Mouse (Mus musculus) embryonic facial prominence, embryonic 12.5 days (tissue): Measurements from ENCODE around the gene Gm26992. TPM values are rescaled to one million over a fixed set of nuclear protein-coding genes. Genes with fewer than 3 reads are reported as not detected.
"Not testable (repeated sequence)": the region's sequence is repeated elsewhere in the genome, so short reads cannot be mapped to it uniquely, and the experiment has no call there.

Source experiments
- ATAC-seq: fragments of 200-750 bp; cut with Nextera tagmentation; 2 replicates; pipeline ENCODE4 v1.8.0; 2017; ENCODE audit not compliant: insufficient number of reproducible peaks, insufficient read depth, low FRiP score, low TSS enrichment
- H3K27ac ChIP-seq: fragments of 300-500 bp; sonication (generic); 2 replicates; pipeline ENCODE4 v1.5.1; 2016; ENCODE audit warnings: mild to moderate bottlenecking
- H3K27me3 ChIP-seq: fragments of 300-500 bp; sonication (generic); 2 replicates; pipeline ENCODE4 v1.6.1; 2016; ENCODE audit warnings: mild to moderate bottlenecking, moderate library complexity
- H3K36me3 ChIP-seq: fragments of 300-500 bp; sonication (generic); 2 replicates; pipeline ENCODE4 v1.6.1; 2016; ENCODE audit warnings: mild to moderate bottlenecking
- H3K4me1 ChIP-seq: fragments of 300-500 bp; sonication (generic); 2 replicates; pipeline ENCODE4 v1.6.1; 2016
- H3K4me2 ChIP-seq: fragments of 300-500 bp; sonication (generic); replicated peaks from 2 replicates; pipeline ENCODE4 v1.6.1; 2016; ENCODE audit warnings: mild to moderate bottlenecking, moderate library complexity
- H3K4me3 ChIP-seq: fragments of 300-500 bp; sonication (generic); 2 replicates; pipeline ENCODE4 v1.5.1; 2016; ENCODE audit warnings: mild to moderate bottlenecking
- H3K9ac ChIP-seq: fragments of 300-500 bp; sonication (generic); 2 replicates; pipeline ENCODE4 v1.6.1; 2016; ENCODE audit warnings: mild to moderate bottlenecking, moderate library complexity
- H3K9me3 ChIP-seq: fragments of 300-500 bp; sonication (generic); 2 replicates; pipeline ENCODE4 v1.6.1; 2016; ENCODE audit warnings: mild to moderate bottlenecking, moderate library complexity
- WGBS: fragments of 180-500 bp; shearing (Covaris S2); methylation state at CpG from one replicate; pipeline ENCODE4 v1.1.7; 2016; 5-methylcytosine and 5-hydroxymethylcytosine counted together
- polyA plus RNA-seq: library from polyadenylated mRNA; unstranded; fragments of >200 nt; fragmentation: Nextera tagmentation; extraction: Ambion mirVana; gene quantifications from 2 replicates; pipeline ENCODE4 v1.2.1, GENCODE M21; 2016

The Gm26992 gene
- polyA plus RNA-seq, 1 experiment from 2014 or later, result not detected

DNA sequence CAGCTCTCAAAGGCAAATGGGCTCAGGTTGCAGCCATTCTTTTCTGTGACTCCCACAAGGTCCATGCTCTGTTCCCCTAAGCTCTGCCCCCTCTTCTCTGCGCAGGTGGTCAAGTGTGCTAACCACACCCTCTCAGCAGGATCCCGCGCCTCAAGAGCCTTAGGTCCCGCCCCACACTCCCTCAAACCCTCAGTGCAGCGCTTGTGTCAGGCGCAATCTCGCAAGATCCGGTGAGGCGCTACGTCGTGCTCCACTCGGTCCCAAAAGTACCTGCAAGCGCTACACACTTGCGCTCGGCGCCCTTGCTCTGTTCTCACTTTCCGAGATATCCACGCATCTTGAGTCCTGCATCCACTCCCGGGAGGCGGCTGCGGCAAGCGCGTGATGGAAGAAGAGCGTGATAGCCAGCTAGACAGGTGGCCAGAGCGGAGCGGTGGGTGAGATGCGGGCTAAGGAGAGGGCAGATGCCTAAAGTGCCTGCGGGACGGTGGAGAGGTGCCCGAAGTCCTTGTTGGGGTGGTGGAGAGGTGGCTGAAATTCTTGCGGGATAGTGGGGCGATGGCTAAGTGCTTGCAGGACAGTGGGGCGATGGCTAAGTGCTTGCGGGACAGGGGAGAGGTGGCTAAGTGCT lies 25.8 kb downstream of the Gm26992 start:
- Histone ChIP-seq H3K4me1 (no peaks in the 10 kb centered on the region), H3K36me3 (no peaks in the 10 kb centered on the region), H3K27ac (no peak overlapping the region), H3K9ac (peak overlapping the region; percentile 44), H3K27me3 (peaks cover 24% of the 10 kb centered on the region), H3K4me3 (peak overlapping the region; percentile 36), H3K9me3 (no peaks in the 10 kb centered on the region), H3K4me2 (peak overlapping the region; percentile 66)
- 8% methylated on average over 34 of the region's 34 CpGs for WGBS
- ATAC-seq, result 0 out of 2 replicates have a peak, but pooled peaks have one; percentile 22

GRCm38 (mm10) chrX:103448429-103448828 lies 26.6 kb downstream of the Gm26992 start:
- not testable (repeated sequence) for H3K9ac ChIP-seq, ATAC-seq, H3K36me3 ChIP-seq, H3K4me1 ChIP-seq, H3K9me3 ChIP-seq, H3K27ac ChIP-seq
- peaks cover 24% of the 10 kb centered on the region for H3K27me3 ChIP-seq
- H3K4me2 ChIP-seq, result peak overlapping the region; percentile 66
- peak overlapping the region; percentile 36; the same call in 1 of the 2 replicates for H3K4me3 ChIP-seq
- WGBS, result 50% methylated on average over 10 of the region's 13 CpGs

- H3K27me3 ChIP-seq, result peaks cover 24% of the 10 kb centered on the region
These were observed 27.3 kb downstream of the Gm26992 start for GRCm38 (mm10) chrX:103448943-103449722.

GRCm38 (mm10) chrX:103452815-103453214 lies 31.0 kb downstream of the Gm26992 start:
- no peak overlapping the region for H3K27ac ChIP-seq
- H3K36me3 ChIP-seq, result no peaks in the 10 kb centered on the region
- no peak overlapping the region for H3K4me3 ChIP-seq
- no peak for ATAC-seq
- H3K9me3 ChIP-seq, result no peaks in the 10 kb centered on the region
- peaks cover 7% of the 10 kb centered on the region for H3K27me3 ChIP-seq
- H3K4me1 ChIP-seq, result no peaks in the 10 kb centered on the region
- no peak overlapping the region for H3K9ac ChIP-seq
- WGBS, result 73% methylated on average over 6 of the region's 6 CpGs
- H3K4me2 ChIP-seq, result no peak overlapping the region

More at GRCm38 (mm10) chrX:103448943-103449722, 27.3 kb downstream of the Gm26992 start:
- H3K4me3 ChIP-seq, H3K9me3 ChIP-seq, H3K27ac ChIP-seq, H3K4me2 ChIP-seq, ATAC-seq, H3K9ac ChIP-seq, H3K36me3 ChIP-seq, H3K4me1 ChIP-seq: not testable (repeated sequence)
- 67% methylated on average over 22 of the region's 27 CpGs for WGBS

GRCm38 (mm10) chrX:103460056-103460455 lies 38.2 kb downstream of the Gm26992 start:
- 73% methylated on average over 5 of the region's 5 CpGs for WGBS
- no peak for ATAC-seq
- H3K4me3 ChIP-seq, result no peak overlapping the region

GRCm38 (mm10) chrX:103468998-103469397 lies 47.2 kb downstream of the Gm26992 start:
- H3K36me3 ChIP-seq, result 0 out of 2 replicates have a peak, but pooled peaks cover 3% of the 10 kb centered on the region
- no peak overlapping the region for H3K4me2 ChIP-seq
- no peaks in the 10 kb centered on the region for H3K9me3 ChIP-seq
- no peaks in the 10 kb centered on the region for H3K27me3 ChIP-seq
- 79% methylated on average over 2 of the region's 2 CpGs for WGBS
- ATAC-seq, result no peak
- H3K27ac ChIP-seq, result no peak overlapping the region
- no peak overlapping the region for H3K4me3 ChIP-seq
- no peak overlapping the region for H3K9ac ChIP-seq
- no peaks in the 10 kb centered on the region for H3K4me1 ChIP-seq

More at GRCm38 (mm10) chrX:103460056-103460455, 38.2 kb downstream of the Gm26992 start:
- Histone ChIP-seq H3K9me3 (no peaks in the 10 kb centered on the region), H3K4me2 (no peak overlapping the region), H3K4me1 (no peaks in the 10 kb centered on the region), H3K36me3 (no peaks in the 10 kb centered on the region), H3K27ac (no peak overlapping the region), H3K9ac (no peak overlapping the region), H3K27me3 (no peaks in the 10 kb centered on the region)

DNA sequence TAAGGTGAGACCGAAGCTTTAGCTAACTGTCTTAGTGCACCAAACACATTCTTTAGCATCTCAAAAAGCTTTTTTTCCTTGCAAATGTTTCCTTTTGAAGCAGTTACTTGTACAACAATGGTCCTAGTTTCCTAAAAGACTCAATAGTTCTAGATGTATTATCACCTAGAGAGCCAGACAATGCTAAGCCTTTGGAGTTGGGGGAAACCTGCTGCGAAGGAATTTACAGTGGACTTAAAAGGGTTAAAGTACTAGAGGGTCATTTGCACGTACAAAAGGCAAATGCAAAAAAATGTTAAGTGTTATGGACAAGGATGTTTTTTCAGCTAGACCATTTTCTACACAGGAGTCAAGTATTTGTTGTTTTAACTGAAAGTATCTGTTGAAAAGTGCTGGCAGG lies 50.5 kb downstream of the Gm26992 start:
- H3K27ac ChIP-seq, result no peak overlapping the region
- no peak overlapping the region for H3K4me2 ChIP-seq
- H3K4me3 ChIP-seq, result no peak overlapping the region
- no peaks in the 10 kb centered on the region for H3K4me1 ChIP-seq
- no peak for ATAC-seq
- WGBS, result 81% methylated on average over 3 of the region's 3 CpGs
- no peaks in the 10 kb centered on the region for H3K27me3 ChIP-seq
- H3K9me3 ChIP-seq, result no peaks in the 10 kb centered on the region
- H3K36me3 ChIP-seq, result no peaks in the 10 kb centered on the region
- H3K9ac ChIP-seq, result no peak overlapping the region

DNA sequence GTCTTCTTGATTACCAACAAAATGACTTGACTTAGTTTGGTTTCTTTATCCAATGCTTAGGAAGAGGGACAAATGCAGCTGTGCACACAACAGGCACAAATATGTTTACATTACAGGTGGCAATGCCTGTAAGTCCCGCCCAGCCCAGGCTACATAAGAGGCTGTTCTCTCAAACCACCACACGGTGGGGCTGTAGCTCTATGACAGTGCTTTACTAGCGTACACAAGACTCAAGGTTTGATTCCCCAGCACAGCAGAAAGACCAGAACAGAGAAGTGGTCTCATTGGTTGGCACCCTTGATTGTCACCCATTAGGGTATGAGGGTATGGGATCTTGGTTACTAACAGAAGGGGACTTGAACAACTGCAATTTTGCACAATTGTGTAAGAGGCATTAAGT lies 55.7 kb downstream of the Gm26992 start:
- Histone ChIP-seq H3K9me3 (no peaks in the 10 kb centered on the region), H3K4me1 (no peaks in the 10 kb centered on the region), H3K27me3 (no peaks in the 10 kb centered on the region), H3K36me3 (no peaks in the 10 kb centered on the region), H3K4me2 (no peak overlapping the region), H3K27ac (no peak overlapping the region), H3K4me3 (no peak overlapping the region), H3K9ac (no peak overlapping the region)
- no peak for ATAC-seq
- WGBS, result 11% methylated on average over 3 of the region's 3 CpGs

DNA sequence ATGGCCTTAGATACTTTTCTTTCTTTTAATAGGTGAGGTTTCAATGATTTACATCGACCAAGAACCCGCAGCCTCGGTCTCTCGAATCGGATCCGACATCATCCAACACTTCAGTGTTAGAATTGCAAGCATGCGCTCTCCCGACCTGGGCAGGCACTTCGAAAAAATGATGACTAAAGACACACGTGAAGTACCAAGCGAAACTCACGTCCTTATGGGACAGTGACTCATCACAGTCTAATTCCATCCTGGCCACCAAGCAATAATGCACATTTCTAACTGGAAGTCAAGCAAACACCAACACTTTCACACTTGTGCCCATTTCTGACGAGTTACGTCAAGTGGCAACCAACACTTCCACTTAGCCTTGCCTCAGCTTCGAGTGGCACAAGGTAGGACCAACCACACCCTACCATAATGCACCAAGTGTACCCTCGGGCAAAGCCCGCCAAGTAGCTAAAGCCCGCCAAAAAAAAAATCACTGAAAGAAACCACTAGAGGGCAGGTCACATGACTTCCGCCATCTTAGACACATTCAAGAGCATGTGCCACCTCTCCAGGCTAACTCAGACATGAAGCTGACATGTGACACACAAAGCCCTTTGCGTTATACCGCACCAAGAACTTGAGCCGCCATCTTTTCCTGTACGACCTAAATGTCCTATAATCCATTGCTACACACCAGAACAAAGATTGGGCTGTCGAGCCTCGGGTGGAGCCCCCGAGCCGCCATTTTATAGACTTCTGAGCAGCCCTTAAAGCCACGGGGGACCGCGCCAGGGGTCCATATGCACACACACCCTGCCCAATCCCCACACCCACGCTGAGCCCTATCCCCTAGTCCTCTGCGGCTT lies 59.7 kb downstream of the Gm26992 start:
- Histone ChIP-seq H3K4me3 (peak overlapping the region; percentile 41), H3K36me3 (no peaks in the 10 kb centered on the region), H3K9ac (peak overlapping the region; percentile 24; the same call in 1 of the 2 replicates), H3K4me1 (no peaks in the 10 kb centered on the region), H3K4me2 (peak overlapping the region; percentile 40; the same call in 1 of the 2 replicates), H3K27ac (peak overlapping the region; percentile 74), H3K9me3 (no peaks in the 10 kb centered on the region), H3K27me3 (no peaks in the 10 kb centered on the region)
- ATAC-seq, result peak; percentile 41; the same call in 1 of the 2 replicates
- WGBS, result 71% methylated on average over 32 of the region's 32 CpGs

DNA sequence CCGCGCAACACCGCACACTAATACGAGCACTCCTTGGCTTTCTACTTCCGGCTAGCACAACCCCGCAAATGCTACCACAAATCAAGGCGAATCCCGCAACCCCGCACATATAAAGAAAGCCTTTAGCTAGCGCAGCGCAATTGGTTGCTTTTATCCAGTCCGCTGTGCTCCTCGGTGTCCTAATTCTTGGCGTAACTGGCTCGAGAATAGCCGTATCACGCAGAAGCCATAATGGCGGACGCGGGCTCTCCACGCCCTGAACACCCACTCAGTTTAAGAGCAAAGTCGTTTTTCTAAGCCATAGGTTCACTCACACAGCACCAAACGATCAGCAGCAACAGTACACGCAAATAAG lies 60.3 kb downstream of the Gm26992 start:
- Histone ChIP-seq H3K4me1 (no peaks in the 10 kb centered on the region), H3K4me2 (no peak overlapping the region), H3K4me3 (peak overlapping the region; percentile 41), H3K27ac (peak overlapping the region; percentile 74), H3K9me3 (no peaks in the 10 kb centered on the region), H3K9ac (peak overlapping the region; percentile 24), H3K36me3 (no peaks in the 10 kb centered on the region), H3K27me3 (no peaks in the 10 kb centered on the region)
- ATAC-seq, result no peak
- WGBS, result 67% methylated on average over 24 of the region's 24 CpGs

GRCm38 (mm10) chrX:103483047-103483446 lies 61.2 kb downstream of the Gm26992 start:
- Histone ChIP-seq H3K4me1 (no peaks in the 10 kb centered on the region), H3K36me3 (no peaks in the 10 kb centered on the region), H3K9ac (no peak overlapping the region), H3K27me3 (no peaks in the 10 kb centered on the region), H3K4me3 (peak overlapping the region; percentile 41; the same call in 1 of the 2 replicates), H3K4me2 (peak overlapping the region; percentile 17; the same call in 1 of the 2 replicates), H3K27ac (no peak overlapping the region), H3K9me3 (no peaks in the 10 kb centered on the region)
- no peak for ATAC-seq
- WGBS, result 73% methylated on average over 17 of the region's 17 CpGs
